Mouse (Mus musculus): Measurements from ENCODE around the gene Mthfs. TPM values are rescaled to one million over a fixed set of nuclear protein-coding genes. Genes with fewer than 3 reads are reported as not detected.

The Mthfs gene
- polyA plus RNA-seq, 1 experiment from 2014 or later = 15.4 TPM

DNA sequence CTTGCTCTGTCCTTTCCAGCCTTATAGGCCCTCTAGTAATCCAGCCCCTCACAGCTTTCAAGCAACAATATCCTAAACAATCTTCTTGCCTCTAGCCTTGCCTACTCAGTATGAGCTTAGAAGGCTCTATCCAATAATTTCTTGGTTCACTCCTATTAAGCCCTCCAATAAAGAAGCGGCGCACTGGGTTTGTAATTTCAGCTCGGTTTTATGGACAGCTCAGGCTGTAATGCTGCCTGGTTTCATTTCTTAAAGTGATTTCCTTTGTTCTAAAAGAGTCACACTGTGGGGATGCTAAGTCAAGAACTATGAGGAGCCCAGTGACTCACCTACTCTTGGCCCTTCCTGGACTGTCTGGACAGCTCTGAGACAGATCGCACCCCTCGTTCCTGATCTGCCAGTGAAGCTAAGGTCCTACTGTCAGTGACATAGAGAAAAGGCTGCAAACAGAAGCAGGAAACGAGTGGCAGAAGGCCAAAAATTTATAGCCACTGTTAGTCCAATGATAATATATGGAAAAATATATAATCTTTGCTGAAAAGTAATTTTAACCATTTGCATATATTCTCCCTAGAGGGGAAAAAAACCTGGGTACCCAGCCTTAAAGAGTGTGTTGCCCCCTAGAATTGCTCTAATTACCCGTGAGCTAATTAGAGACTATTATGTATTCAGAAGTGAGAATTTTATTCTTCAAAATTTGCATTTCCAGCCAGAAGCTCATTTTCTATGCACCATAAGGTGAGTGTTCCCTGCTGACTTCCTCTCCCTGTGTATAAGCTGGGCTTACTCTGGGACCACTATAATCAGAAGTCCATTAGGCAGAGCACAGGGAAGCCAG lies 98.1 kb downstream of the Mthfs start:
- WGBS (ENCODE audit: insufficient replicate concordance) = 68% methylated on average over 7 of the region's 7 CpGs
- Histone ChIP-seq H3K27me3 (ENCODE audit: control insufficient read depth, insufficient read depth, low read depth, low read length) (no peaks in the 10 kb centered on the region), H3K4me1 (ENCODE audit: control insufficient read depth, low read depth, low read length) (no peaks in the 10 kb centered on the region), H3K9ac (ENCODE audit: low read depth, low read length) (no peak overlapping the region), H3K36me3 (ENCODE audit: control insufficient read depth, insufficient read depth) (no peaks in the 10 kb centered on the region), H3K4me2 (ENCODE audit: low read depth, low read length) (no peak overlapping the region), H3K9me3 (replicated peaks; ENCODE audit: control insufficient read depth, low read length) (no peaks in the 10 kb centered on the region), H3K4me3 (ENCODE audit: low read depth, low read length) (no peak overlapping the region), H3K27ac (ENCODE audit: low read length) (no peak overlapping the region)
- no peak for ATAC-seq (ENCODE audit: low read depth)

DNA sequence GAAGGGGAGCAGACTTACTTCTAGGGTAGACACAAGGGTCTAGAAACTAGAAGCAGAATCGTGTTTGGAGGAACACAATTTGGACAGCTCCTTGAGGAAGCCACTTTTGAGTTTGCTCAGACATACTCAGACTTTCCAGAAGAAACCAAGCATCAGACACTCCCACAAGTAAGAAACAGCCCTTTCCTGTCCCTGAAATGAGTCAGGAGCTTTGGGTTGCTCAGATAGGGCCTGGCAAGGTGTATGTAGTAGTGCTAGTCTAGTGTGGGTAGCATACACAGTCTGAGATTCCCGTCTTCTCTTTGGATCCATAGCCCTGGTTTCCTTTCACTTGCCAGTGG lies 98.7 kb downstream of the Mthfs start:
- ATAC-seq (ENCODE audit: low read depth) = no peak
- no peaks in the 10 kb centered on the region for H3K27me3 ChIP-seq (ENCODE audit: control insufficient read depth, insufficient read depth, low read depth, low read length)
- H3K4me1 ChIP-seq (ENCODE audit: control insufficient read depth, low read depth, low read length) = no peaks in the 10 kb centered on the region
- no peak overlapping the region for H3K4me2 ChIP-seq (ENCODE audit: low read depth, low read length)
- H3K4me3 ChIP-seq (ENCODE audit: low read depth, low read length) = no peak overlapping the region
- no peak overlapping the region for H3K27ac ChIP-seq (ENCODE audit: low read length)
- no peaks in the 10 kb centered on the region for H3K9me3 ChIP-seq (replicated peaks; ENCODE audit: control insufficient read depth, low read length)
- no peaks in the 10 kb centered on the region for H3K36me3 ChIP-seq (ENCODE audit: control insufficient read depth, insufficient read depth)
- no peak overlapping the region for H3K9ac ChIP-seq (ENCODE audit: low read depth, low read length)
- 54% methylated on average over 2 of the region's 2 CpGs for WGBS (ENCODE audit: insufficient replicate concordance)

GRCm38 (mm10) chr9:89311649-89312048 lies 101.2 kb downstream of the Mthfs start:
- Histone ChIP-seq H3K9ac (ENCODE audit: low read depth, low read length) (no peak overlapping the region), H3K9me3 (replicated peaks; ENCODE audit: control insufficient read depth, low read length) (no peaks in the 10 kb centered on the region), H3K36me3 (ENCODE audit: control insufficient read depth, insufficient read depth) (no peaks in the 10 kb centered on the region), H3K4me1 (ENCODE audit: control insufficient read depth, low read depth, low read length) (no peaks in the 10 kb centered on the region), H3K4me3 (ENCODE audit: low read depth, low read length) (no peak overlapping the region), H3K27me3 (ENCODE audit: control insufficient read depth, insufficient read depth, low read depth, low read length) (no peaks in the 10 kb centered on the region), H3K4me2 (ENCODE audit: low read depth, low read length) (no peak overlapping the region), H3K27ac (ENCODE audit: low read length) (no peak overlapping the region)
- no peak for ATAC-seq (ENCODE audit: low read depth)
- WGBS (ENCODE audit: insufficient replicate concordance) = 57% methylated on average over 2 of the region's 2 CpGs

DNA sequence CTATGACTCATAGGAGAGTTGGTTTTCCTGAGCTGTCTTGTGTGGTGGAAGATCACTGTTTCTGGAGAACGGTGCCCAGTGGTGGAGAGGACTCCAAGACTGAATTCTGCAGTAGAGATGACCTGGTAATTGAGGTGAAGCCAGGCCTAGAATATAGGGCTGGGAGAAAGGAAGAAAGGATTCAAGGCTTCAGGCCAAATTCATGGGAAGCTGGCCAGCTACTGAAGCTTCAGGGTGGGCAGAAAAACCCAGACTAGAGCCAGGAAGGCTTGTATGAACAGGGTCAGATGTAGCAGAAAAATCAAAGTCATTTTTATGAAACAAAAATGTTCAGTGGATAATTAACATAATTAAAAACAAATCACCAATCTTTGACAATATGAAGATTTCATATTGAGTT lies 163.3 kb downstream of the Mthfs start:
- Histone ChIP-seq H3K4me2 (ENCODE audit: low read depth, low read length) (no peak overlapping the region), H3K27ac (ENCODE audit: low read length) (no peak overlapping the region), H3K36me3 (ENCODE audit: control insufficient read depth, insufficient read depth) (no peaks in the 10 kb centered on the region), H3K9ac (ENCODE audit: low read depth, low read length) (no peak overlapping the region), H3K9me3 (replicated peaks; ENCODE audit: control insufficient read depth, low read length) (no peaks in the 10 kb centered on the region), H3K27me3 (ENCODE audit: control insufficient read depth, insufficient read depth, low read depth, low read length) (no peaks in the 10 kb centered on the region), H3K4me1 (ENCODE audit: control insufficient read depth, low read depth, low read length) (no peaks in the 10 kb centered on the region), H3K4me3 (ENCODE audit: low read depth, low read length) (no peak overlapping the region)
- 35% methylated on average over 1 of the region's 1 CpGs for WGBS (ENCODE audit: insufficient replicate concordance)
- ATAC-seq (ENCODE audit: low read depth) = no peak

DNA sequence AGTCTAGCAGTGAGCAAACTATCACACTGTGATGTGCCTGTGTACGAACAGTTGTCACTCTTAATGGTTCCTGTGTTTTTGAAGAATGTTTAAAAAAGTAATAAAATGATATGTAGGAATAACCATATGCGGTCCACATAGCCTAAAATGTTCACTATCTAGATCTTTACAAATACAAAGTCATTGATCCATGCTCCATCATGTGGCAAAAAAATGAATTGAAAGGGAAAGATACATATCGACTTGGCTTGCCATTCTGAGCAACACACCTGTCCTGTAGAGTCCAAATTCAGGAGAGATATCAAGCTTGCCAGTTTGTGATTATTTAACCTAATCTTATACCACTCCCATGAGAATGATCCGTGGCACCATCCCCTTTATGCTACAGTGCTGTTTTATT lies 164.2 kb downstream of the Mthfs start:
- Histone ChIP-seq H3K9ac (ENCODE audit: low read depth, low read length) (no peak overlapping the region), H3K27me3 (ENCODE audit: control insufficient read depth, insufficient read depth, low read depth, low read length) (no peaks in the 10 kb centered on the region), H3K27ac (ENCODE audit: low read length) (no peak overlapping the region), H3K9me3 (replicated peaks; ENCODE audit: control insufficient read depth, low read length) (no peaks in the 10 kb centered on the region), H3K4me1 (ENCODE audit: control insufficient read depth, low read depth, low read length) (no peaks in the 10 kb centered on the region), H3K4me3 (ENCODE audit: low read depth, low read length) (no peak overlapping the region), H3K4me2 (ENCODE audit: low read depth, low read length) (no peak overlapping the region), H3K36me3 (ENCODE audit: control insufficient read depth, insufficient read depth) (no peaks in the 10 kb centered on the region)
- no peak for ATAC-seq (ENCODE audit: low read depth)
- 49% methylated on average over 4 of the region's 4 CpGs for WGBS (ENCODE audit: insufficient replicate concordance)

- H3K9me3 ChIP-seq (replicated peaks; ENCODE audit: control insufficient read depth, low read length) = no peaks in the 10 kb centered on the region
- WGBS (ENCODE audit: insufficient replicate concordance) = 50% methylated on average over 1 of the region's 1 CpGs
- ATAC-seq (ENCODE audit: low read depth) = no peak
- no peak overlapping the region for H3K9ac ChIP-seq (ENCODE audit: low read depth, low read length)
- H3K27ac ChIP-seq (ENCODE audit: low read length) = no peak overlapping the region
- no peak overlapping the region for H3K4me2 ChIP-seq (ENCODE audit: low read depth, low read length)
- no peak overlapping the region for H3K4me3 ChIP-seq (ENCODE audit: low read depth, low read length)
- H3K36me3 ChIP-seq (ENCODE audit: control insufficient read depth, insufficient read depth) = no peaks in the 10 kb centered on the region
- no peaks in the 10 kb centered on the region for H3K4me1 ChIP-seq (ENCODE audit: control insufficient read depth, low read depth, low read length)
- H3K27me3 ChIP-seq (ENCODE audit: control insufficient read depth, insufficient read depth, low read depth, low read length) = no peaks in the 10 kb centered on the region
Measured at GRCm38 (mm10) chr9:89403031-89403430, 192.6 kb downstream of the Mthfs start.

Other genes with a start within 250 kb of the Mthfs start
- gene Trim43b, start 117.8 kb upstream of the Mthfs start, polyA plus RNA-seq (2015; fragmentation: Nextera tagmentation; extraction: Ambion mirVana) = not detected in 2 replicates
- gene Bcl2a1b, start 11.5 kb upstream of the Mthfs start, polyA plus RNA-seq (2015; fragmentation: Nextera tagmentation; extraction: Ambion mirVana) = 1.4 and 1.5 TPM in 2 replicates
- not detected in 2 replicates for gene Gm29094, start 11.3 kb upstream of the Mthfs start, polyA plus RNA-seq (2015; fragmentation: Nextera tagmentation; extraction: Ambion mirVana)

Measured in liver, embryonic 16.5 days (tissue).